Mouse (Mus musculus): Measurements from ENCODE around the gene Id2. TPM values are rescaled to one million over a fixed set of nuclear protein-coding genes. Genes with fewer than 3 reads are reported as not detected.

Id2 gene
- polyA plus RNA-seq, 1 experiment: 88.2 TPM

GRCm38 (mm10) chr12:25119278-25119677 lies 22.3 kb upstream of the Id2 start:
- 78% methylated on average over 15 of the region's 15 CpGs for WGBS
- TF ChIP-seq CTCF (IDR thresholded peaks at IDR 0.05; ENCODE audit: extremely low read depth, insufficient read length, insufficient replicate concordance, low read depth, low read length) (no peak), POLR2A (IDR thresholded peaks at IDR 0.05; ENCODE audit: low read depth, low read length) (no peak)
- H3K36me3 ChIP-seq (ENCODE audit: control insufficient read depth, insufficient read depth, low read length): no peaks in the 10 kb centered on the region
- peaks cover 9% of the 10 kb centered on the region; the same call in 1 of the 2 replicates for H3K4me1 ChIP-seq (ENCODE audit: control insufficient read depth, insufficient read depth, insufficient read length, low read length)
- no peak overlapping the region for H3K4me3 ChIP-seq (ENCODE audit: low read depth, low read length)
- H3K27me3 ChIP-seq (ENCODE audit: control insufficient read depth, insufficient read depth, low read length): no peaks in the 10 kb centered on the region
- no peak overlapping the region for H3K27ac ChIP-seq (ENCODE audit: insufficient read depth, low read depth, low read length)

DNA sequence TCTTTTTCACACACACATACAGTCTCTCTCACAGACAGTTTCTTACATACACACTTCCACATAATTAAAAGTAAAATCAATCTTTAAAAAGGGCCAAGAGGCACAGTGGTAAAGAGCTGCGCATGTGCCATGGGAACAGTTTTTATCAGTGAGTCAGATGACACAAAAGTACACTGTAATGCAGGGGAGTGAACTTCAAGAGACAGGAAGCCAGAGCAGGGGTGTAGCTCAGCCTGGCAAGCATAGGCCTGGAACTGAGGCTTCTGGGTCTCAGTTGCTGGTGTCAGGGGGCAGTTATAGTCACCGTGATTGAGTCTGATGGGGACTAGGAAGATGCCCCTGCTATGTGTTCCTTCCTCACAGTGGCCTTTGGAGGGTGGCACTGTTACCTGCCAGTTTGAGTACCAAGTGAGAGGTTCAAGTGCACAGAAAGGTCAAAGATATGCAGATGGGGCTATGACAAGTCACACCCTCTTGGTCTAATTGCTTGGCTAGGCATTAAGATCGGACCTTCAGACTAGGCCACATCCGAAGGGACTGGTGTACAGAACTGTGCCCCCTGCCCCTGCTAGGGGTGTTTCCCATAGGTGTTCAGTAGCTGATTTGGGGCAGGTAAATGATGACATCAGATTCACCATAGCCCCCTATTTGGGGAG lies 21.0 kb upstream of the Id2 start:
- peaks cover 9% of the 10 kb centered on the region; the same call in 1 of the 2 replicates for H3K4me1 ChIP-seq (ENCODE audit: control insufficient read depth, insufficient read depth, insufficient read length, low read length)
- TF ChIP-seq CTCF (IDR thresholded peaks at IDR 0.05; ENCODE audit: extremely low read depth, insufficient read length, insufficient replicate concordance, low read depth, low read length) (no peak), POLR2A (IDR thresholded peaks at IDR 0.05; ENCODE audit: low read depth, low read length) (no peak)
- H3K27me3 ChIP-seq (ENCODE audit: control insufficient read depth, insufficient read depth, low read length): no peaks in the 10 kb centered on the region
- peak overlapping the region; percentile 56; the same call in 1 of the 2 replicates for H3K27ac ChIP-seq (ENCODE audit: insufficient read depth, low read depth, low read length)
- WGBS: 42% methylated on average over 4 of the region's 4 CpGs
- H3K36me3 ChIP-seq (ENCODE audit: control insufficient read depth, insufficient read depth, low read length): no peaks in the 10 kb centered on the region
- H3K4me3 ChIP-seq (ENCODE audit: low read depth, low read length): no peak overlapping the region

GRCm38 (mm10) chr12:25116126-25116525 lies 19.2 kb upstream of the Id2 start:
- WGBS: 94% methylated on average over 2 of the region's 2 CpGs
- H3K27ac ChIP-seq (ENCODE audit: insufficient read depth, low read depth, low read length): no peak overlapping the region
- no peak overlapping the region for H3K4me3 ChIP-seq (ENCODE audit: low read depth, low read length)
- no peaks in the 10 kb centered on the region for H3K27me3 ChIP-seq (ENCODE audit: control insufficient read depth, insufficient read depth, low read length)
- TF ChIP-seq CTCF (IDR thresholded peaks at IDR 0.05; ENCODE audit: extremely low read depth, insufficient read length, insufficient replicate concordance, low read depth, low read length): no peak
- no peak for TF ChIP-seq POLR2A (IDR thresholded peaks at IDR 0.05; ENCODE audit: low read depth, low read length)
- H3K36me3 ChIP-seq (ENCODE audit: control insufficient read depth, insufficient read depth, low read length): no peaks in the 10 kb centered on the region
- H3K4me1 ChIP-seq (ENCODE audit: control insufficient read depth, insufficient read depth, insufficient read length, low read length): peaks cover 9% of the 10 kb centered on the region; the same call in 1 of the 2 replicates

DNA sequence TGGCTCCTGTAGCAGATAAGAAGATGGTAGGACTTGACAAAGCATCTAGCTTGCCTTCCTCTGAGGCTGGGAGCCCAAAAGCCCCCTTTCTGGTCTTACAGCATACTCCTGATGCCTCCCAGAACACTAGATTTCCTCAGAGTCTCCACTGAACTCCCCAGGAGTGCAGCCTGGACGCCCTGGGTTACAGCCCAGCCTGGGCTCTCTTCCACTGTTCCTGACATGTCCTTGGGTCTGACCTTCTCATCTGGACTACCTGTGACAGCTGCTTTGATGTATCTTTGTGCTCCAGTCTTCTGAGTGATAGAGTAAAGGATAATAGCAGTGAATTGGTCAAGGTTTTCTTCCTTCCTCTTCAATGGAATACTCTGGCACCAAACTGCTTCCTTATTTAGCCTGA lies 17.5 kb upstream of the Id2 start:
- Histone ChIP-seq H3K36me3 (ENCODE audit: control insufficient read depth, insufficient read depth, low read length) (no peaks in the 10 kb centered on the region), H3K4me1 (ENCODE audit: control insufficient read depth, insufficient read depth, insufficient read length, low read length) (peaks cover 12% of the 10 kb centered on the region; the same call in 1 of the 2 replicates), H3K27ac (ENCODE audit: insufficient read depth, low read depth, low read length) (no peak overlapping the region), H3K27me3 (ENCODE audit: control insufficient read depth, insufficient read depth, low read length) (no peaks in the 10 kb centered on the region), H3K4me3 (ENCODE audit: low read depth, low read length) (no peak overlapping the region)
- WGBS: 91% methylated on average over 1 of the region's 1 CpGs
- TF ChIP-seq POLR2A (IDR thresholded peaks at IDR 0.05; ENCODE audit: low read depth, low read length) (no peak), CTCF (IDR thresholded peaks at IDR 0.05; ENCODE audit: extremely low read depth, insufficient read length, insufficient replicate concordance, low read depth, low read length) (no peak)

DNA sequence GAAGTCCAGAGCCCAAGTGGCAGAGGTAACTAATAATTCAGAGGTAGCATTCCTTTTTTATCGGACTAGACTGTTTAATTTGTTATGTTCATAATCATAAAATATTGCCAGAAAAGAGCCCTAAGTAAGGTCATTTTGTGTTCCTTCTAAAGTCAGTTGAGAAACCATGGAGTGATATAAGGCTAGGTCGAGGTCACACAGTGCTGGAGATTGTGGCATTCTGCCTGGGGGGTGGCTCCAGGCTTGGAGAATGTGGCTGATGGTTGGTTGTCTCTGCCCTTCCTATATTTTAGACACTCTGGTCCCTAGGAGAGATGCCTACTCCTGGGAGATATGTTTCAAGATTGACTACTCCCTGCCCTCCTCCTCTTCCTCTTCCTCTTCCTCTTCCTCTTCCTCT lies 16.4 kb upstream of the Id2 start:
- Histone ChIP-seq H3K4me1 (ENCODE audit: control insufficient read depth, insufficient read depth, insufficient read length, low read length) (peaks cover 14% of the 10 kb centered on the region; the same call in 1 of the 2 replicates), H3K27me3 (ENCODE audit: control insufficient read depth, insufficient read depth, low read length) (no peaks in the 10 kb centered on the region), H3K36me3 (ENCODE audit: control insufficient read depth, insufficient read depth, low read length) (no peaks in the 10 kb centered on the region), H3K4me3 (ENCODE audit: low read depth, low read length) (no peak overlapping the region), H3K27ac (ENCODE audit: insufficient read depth, low read depth, low read length) (no peak overlapping the region)
- WGBS: 90% methylated on average over 2 of the region's 2 CpGs
- TF ChIP-seq CTCF (IDR thresholded peaks at IDR 0.05; ENCODE audit: extremely low read depth, insufficient read length, insufficient replicate concordance, low read depth, low read length) (no peak), POLR2A (IDR thresholded peaks at IDR 0.05; ENCODE audit: low read depth, low read length) (no peak)

- Histone ChIP-seq H3K4me3 (ENCODE audit: low read depth, low read length) (no peak overlapping the region), H3K27ac (ENCODE audit: insufficient read depth, low read depth, low read length) (no peak overlapping the region), H3K27me3 (ENCODE audit: control insufficient read depth, insufficient read depth, low read length) (no peaks in the 10 kb centered on the region), H3K36me3 (ENCODE audit: control insufficient read depth, insufficient read depth, low read length) (no peaks in the 10 kb centered on the region), H3K4me1 (ENCODE audit: control insufficient read depth, insufficient read depth, insufficient read length, low read length) (peaks cover 10% of the 10 kb centered on the region; the same call in 1 of the 2 replicates)
- no peak for TF ChIP-seq CTCF (IDR thresholded peaks at IDR 0.05; ENCODE audit: extremely low read depth, insufficient read length, insufficient replicate concordance, low read depth, low read length)
- no peak for TF ChIP-seq POLR2A (IDR thresholded peaks at IDR 0.05; ENCODE audit: low read depth, low read length)
- WGBS: 97% methylated on average over 2 of the region's 2 CpGs
Measured at GRCm38 (mm10) chr12:25112806-25113205, 15.9 kb upstream of the Id2 start.

DNA sequence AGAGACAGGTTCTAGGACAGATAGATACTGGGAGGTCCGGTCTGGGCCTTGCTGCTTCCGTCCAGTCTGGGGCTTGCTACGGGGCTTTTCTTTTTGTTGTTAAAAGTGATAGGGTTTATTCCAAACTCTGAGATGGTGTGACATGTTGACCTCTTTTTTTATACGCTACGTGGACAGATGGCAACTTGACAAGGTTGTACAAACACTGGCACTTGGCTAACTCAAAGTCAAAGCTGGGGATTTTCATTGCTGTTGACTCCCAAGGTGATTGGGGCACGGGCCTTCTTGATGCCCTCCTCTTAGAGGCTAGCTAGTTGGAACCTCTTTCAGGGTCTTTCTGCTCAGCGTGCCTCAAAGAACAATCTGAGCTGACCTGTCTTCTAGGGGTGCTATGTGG lies 13.7 kb upstream of the Id2 start:
- TF ChIP-seq CTCF (IDR thresholded peaks at IDR 0.05; ENCODE audit: extremely low read depth, insufficient read length, insufficient replicate concordance, low read depth, low read length): no peak
- no peak for TF ChIP-seq POLR2A (IDR thresholded peaks at IDR 0.05; ENCODE audit: low read depth, low read length)
- no peaks in the 10 kb centered on the region for H3K36me3 ChIP-seq (ENCODE audit: control insufficient read depth, insufficient read depth, low read length)
- peaks cover 10% of the 10 kb centered on the region; the same call in 1 of the 2 replicates for H3K4me1 ChIP-seq (ENCODE audit: control insufficient read depth, insufficient read depth, insufficient read length, low read length)
- no peak overlapping the region for H3K4me3 ChIP-seq (ENCODE audit: low read depth, low read length)
- no peaks in the 10 kb centered on the region for H3K27me3 ChIP-seq (ENCODE audit: control insufficient read depth, insufficient read depth, low read length)
- 82% methylated on average over 7 of the region's 7 CpGs for WGBS
- no peak overlapping the region for H3K27ac ChIP-seq (ENCODE audit: insufficient read depth, low read depth, low read length)

Data from small intestine, adult 2 months (tissue).